Mouse (Mus musculus) bone marrow, adult 2 months (tissue): ENCODE results near the gene Pphln1.

Experiments used
- CTCF ChIP-seq: fragments of 200-500 bp; IDR thresholded peaks from 2 replicates; pipeline ENCODE4 v1.5.1; 2011; ENCODE audit warnings: low read length, control low read depth; ENCODE audit not compliant: control insufficient read depth, insufficient read depth
- POLR2A ChIP-seq: fragments of 200-500 bp; IDR thresholded peaks from 2 replicates; pipeline ENCODE4 v1.6.1; 2011; ENCODE audit warnings: low read depth, mild to moderate bottlenecking, control low read depth, low read length, borderline replicate concordance; ENCODE audit not compliant: control insufficient read depth

DNA sequence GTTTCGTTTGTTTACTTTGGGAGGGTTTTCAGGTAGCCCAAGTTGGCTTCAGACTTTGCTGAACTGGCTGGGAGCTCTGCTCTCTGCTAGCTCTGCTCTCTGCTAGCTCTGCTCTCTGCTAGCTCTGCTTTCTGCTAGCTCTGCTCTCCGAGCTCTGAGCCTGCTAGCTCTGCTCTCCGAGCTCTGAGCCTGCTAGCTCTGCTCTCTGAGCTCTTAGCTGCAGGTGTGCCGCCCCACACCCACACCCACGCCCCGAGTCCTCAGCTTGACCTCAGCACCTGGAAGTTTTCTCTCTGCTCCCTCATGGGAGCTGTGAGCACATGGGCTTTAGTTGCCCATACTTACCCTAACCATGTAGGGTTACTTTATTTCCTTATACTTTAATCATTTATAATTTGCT lies 45.5 kb downstream of the Pphln1 start:
- TF ChIP-seq CTCF (no peak), POLR2A (no peak)
